Mouse (Mus musculus) neural tube, embryonic 10.5 days (tissue): ENCODE data around the gene Gm11146.

Source experiments
- DNase-seq: peaks from one replicate; pipeline ENCODE4 v3.0.0-alpha.2; 2017; ENCODE audit warnings: low spot score; ENCODE audit errors: extremely low spot score

Gm11146 gene

DNA sequence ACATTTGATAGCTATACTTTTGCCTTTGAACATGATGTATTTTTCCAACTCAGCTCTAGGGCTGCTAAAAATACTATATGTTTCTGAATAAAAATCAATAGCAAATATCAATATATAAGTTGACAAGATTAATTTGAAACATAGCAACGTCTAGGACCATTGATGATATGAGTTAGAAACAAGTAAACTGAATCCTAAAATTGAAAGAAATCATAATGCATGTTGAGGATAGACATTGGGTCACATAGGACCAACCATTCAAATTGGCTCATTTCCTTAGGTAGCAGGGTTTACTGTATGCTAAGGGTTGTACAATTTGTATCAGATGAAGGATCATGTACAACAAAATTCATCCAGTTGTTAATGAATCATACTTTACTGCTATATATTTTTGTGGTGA, at the start of gene Gm11146:
TSS of gene Gm11146 (minus strand) at position 101 of the 400 bp plus-strand sequence.
- DNase-seq = no peak

DNA sequence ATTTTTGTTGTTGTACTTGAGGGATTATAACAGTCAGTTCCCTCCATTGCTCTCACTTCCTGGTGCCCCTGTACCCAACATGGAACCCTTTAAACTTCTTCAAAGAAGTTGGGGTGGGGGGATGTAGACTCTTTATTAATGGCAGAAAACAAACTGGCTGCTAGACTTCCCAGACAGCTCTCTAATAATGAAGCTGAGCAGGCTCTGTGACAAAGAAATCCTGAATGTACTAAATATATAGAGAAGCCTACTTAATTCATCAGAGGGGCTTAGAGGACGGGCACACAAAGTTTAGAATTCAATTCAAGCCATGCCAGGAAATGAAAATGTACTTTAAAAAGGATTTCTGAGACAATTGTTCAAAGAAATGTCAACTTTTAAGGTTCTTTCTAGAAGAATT, 48.7 kb upstream of the Gm11146 start:
- no peak for DNase-seq

DNA sequence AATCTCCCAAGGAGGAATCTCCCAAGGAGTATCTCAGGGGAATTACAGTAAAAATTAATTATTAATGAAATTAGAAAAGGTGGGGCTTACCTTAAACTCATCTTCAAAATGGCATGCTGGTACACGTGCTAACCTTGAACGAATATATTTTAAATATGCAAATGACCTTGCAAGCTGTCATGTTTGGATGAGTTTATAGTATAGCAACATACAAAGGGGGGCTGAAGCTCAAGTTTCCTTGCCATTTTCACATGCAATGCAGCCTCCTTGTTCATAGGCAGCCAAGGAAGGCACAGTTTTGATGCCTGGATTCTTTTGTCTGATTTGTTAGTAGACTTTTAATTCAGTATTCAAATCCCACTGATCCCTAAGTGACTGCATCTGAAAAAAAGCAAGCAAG, 47.1 kb upstream of the Gm11146 start:
- no peak for DNase-seq

DNA sequence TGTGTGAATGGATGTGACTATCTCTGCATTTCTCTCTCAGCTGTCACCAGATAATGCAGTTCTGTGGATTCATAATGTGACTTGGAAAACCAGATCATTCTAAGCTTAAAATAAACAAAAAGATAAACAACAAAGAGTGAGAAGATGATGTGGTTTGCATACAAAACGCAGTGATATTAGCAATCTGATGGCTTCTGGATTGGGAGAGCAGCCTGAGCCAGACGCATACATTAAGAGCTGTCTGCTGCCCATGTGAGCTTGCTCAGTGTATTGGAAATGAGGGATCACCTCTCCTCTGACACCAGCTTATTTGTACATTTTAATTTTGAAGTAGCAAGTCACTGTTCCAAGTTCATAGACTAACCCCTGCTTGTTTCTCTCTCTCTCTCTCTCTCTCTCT, 46.3 kb upstream of the Gm11146 start:
- DNase-seq = no peak

DNA sequence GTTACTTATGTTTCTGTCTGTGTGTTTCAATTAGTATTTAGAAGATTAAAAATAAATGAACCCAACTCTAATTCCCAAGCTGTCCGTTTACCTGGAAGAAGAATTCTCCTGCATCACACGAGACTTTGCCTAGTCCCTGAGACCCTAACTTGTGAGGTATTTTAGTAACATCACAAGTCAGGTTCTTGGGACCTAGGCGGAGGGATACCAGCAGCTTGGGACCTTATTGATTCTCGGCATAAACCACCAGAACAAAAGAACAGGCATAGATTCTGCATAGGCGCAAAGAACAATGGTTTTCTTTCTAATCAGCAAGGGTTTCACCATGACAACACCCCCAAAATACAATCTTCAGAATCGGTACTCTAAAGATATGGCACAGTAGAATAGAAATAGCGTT, 44.3 kb upstream of the Gm11146 start:
- no peak for DNase-seq

DNA sequence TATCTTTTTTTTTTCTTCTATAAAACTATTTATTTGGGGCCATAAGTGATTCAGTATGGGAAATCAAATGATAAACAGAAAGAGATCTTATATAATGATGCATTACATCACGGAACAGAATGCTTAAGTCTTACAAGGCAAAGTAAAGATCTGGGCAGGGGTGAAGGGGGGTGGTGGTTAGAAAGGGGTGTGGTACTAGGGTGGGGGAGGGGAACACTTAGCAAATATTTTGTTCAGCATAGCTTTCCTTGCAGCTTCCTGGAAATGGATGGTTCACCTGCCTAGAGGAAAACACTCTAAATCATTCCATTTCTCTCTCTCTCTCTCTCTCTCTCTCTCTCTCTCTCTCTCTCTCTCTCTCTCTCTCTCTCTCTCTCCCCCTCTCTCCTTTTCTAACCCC, 43.1 kb upstream of the Gm11146 start:
- DNase-seq = no peak

DNA sequence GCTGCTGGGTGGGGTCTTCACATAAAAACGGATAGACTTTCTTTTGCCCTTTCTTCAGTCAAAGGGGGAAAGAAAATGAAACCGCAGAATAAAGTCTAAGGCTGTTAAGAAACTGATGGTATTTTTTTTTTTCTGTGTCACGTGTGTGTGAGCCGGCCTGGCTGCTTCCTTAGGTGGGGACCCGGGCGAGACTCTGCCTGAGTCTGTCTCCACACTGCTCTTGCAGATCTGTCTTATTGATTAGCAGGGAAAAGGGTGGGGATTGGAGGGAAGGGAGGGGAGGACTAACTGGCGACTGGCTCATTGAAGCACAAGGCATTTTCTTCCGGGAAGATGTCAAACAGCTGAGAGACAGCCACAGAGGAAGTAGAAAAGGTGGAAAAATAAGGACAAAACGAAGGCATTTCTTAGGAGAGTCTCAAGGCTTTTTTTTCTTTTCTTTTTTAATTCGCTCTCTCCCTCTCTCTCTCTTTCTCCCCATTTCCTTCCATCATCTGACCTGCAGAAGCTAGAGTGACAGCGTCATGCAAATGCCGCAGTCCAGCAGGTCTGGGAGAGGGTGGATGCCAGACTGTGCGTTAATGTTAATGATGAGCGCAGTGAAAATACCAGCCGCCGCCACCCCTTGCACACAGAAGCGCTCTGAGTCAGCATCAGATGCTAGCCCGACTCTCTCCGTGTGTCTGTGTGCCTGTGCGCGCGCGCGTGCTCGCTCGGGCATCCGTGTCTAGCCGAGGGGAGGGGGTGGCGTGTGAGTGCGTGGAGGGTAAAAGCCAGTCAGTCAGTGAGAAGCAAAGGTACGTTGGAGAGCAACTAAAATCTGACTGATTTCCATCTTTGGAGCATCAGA, 42.2 kb upstream of the Gm11146 start:
- DNase-seq = peak; percentile 51

DNA sequence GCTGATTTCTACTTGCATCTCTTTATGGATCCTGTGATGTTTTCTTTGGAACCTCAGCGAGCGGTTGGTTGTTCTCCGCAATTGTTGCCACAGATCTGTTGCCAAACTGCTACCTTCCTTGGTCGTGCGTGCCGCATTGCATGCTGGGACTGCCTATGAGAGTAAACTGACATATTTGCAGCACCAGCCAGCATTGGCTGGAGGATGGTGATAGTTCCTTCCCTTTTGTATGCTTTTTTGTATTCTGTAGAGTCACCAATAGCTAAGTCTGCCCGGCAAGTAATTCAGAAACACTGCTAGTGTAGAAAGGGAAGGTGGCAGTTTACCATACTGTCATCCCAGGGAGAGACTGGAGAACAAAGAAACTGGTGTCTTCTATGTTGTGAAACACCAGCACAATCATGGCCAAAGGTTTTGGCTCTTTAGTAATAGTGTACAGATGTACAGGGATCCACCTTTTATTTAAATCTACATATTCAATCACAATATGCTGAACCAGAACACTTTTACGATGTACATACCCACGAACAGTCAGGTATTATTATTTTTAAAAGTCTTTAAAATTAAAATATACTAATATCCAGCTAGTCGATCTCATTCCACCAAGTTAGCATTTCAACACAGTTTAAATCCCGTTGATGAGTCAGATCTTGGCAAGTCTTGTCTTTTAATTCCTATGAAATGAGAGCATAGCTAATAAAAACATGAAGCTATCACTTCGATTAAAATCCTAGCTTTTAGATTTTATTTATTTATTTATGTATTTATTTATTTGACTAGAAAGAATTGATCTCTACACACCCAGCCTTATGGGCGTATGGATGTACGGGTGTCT, 41.4 kb upstream of the Gm11146 start:
- no peak for DNase-seq

DNA sequence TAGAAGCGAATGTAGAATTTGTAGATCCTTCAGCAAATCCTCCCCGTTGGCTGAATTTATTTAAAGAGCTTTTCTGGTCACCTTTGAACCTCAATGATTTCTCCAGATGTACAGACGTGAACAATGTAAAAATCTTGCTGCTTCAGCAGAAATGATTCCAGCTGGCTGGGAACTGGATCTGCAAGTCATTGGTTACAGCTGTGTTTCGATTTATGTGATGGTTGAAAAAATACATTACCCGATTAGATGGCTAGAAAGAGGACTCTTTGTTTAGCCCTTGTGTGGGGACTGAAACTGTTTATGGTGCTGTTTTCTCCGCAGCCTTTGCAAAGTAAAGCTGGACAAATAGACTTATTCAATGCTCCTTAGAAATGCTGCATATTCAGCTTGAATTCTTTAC, 34.6 kb upstream of the Gm11146 start:
- peak; percentile 30 for DNase-seq

DNA sequence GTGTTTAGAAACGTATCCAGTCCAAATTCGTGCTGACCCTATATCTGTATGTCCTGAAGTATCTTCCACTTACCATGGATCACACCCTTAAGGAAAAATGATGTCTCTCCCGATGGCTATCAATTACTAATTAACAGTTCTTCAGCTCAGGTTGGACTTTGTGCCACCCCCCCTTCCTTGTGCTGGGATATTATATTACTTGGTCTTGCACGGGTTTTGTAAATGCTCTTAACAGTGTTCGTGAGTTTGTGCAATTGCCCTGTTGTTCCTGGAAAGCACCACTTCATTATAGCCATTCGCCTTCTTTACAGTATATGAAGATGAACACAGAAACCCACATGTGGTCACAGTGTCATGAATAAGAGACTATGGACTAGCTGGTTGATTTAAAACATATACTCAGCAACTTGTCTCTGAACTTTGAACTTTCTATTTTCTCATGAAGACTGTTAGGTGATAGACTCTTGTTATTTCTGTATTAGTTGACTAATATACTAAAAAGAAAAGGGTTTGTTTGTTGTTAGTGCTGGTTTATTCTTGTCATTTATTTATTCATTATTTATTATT, 30.5 kb upstream of the Gm11146 start:
- no peak for DNase-seq

DNA sequence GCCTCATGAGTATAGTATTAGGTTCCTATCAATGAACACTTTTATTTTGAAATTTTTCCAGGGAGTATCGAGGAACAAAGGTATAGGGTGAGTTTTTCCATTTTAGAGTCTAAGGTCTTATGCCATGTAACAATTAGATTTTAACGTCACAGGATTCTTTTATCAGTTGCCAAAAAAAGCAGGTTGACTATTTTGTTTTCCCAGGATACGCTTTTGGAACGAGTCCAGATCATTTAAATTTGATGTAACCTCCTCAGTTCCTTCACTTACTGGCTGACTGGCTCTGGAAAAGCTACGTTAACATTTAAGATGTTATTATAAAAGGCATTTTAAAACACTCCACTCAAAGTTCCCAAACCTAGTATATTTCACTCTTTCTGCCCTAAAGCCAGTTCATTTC, 20.8 kb upstream of the Gm11146 start:
- DNase-seq = no peak

DNA sequence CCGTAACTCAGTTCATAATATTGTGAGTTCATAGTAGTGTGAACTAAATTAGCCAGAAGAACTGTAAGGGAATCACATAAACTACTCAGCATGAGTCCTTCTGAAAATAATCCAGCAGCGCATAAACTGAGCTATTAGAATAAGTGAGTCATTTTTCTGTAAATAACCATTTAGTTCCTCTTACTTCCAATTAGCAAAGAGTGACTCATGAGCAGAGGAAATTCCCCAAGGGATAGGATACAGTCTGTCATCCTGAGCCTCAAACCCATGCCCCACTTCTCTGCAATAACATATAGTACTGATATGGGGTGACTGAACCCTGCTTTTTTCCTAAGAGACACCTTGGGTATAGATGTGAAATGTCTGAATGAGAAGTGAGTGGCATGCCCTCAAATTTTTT, 687 bp upstream of the Gm11146 start:
- no peak for DNase-seq

DNA sequence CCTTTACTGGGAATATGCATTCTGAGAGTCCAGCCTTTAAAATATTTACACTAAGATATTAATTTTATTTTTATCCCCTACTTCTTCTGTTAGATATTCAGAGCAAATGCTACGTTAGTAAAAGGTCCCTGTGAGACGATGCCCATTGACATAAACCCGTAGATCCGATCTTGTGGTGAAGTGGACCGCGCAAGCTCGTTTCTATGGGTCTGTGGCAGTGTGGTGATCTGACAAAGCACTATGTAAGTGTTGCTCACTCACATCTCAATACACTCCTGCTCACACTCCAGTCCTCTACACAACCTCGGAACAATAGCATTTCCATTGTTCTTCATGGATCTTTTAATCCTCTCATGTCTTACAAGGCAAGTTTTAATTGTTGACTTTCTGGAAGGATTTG, 3.1 kb downstream of the Gm11146 start:
- DNase-seq = no peak

DNA sequence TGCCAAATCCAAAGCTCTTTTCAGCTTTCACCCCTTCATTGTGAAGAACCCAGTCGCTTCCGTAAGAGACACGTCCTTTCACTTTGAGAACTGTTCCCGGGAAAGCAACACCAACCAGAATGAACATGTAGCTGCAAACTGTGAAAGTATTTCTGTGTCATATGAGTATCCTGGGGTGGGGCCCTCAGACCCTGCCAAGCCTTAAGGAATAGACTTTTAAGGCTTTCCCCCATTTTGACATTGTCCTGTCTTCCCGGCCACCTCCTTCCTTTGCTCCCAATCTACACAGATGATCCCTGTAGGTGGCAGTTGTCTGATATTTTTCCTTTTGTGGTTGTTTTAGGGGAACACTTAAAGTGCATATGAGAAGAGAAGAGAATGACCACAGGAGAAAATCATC, 5.3 kb downstream of the Gm11146 start:
- no peak for DNase-seq

DNA sequence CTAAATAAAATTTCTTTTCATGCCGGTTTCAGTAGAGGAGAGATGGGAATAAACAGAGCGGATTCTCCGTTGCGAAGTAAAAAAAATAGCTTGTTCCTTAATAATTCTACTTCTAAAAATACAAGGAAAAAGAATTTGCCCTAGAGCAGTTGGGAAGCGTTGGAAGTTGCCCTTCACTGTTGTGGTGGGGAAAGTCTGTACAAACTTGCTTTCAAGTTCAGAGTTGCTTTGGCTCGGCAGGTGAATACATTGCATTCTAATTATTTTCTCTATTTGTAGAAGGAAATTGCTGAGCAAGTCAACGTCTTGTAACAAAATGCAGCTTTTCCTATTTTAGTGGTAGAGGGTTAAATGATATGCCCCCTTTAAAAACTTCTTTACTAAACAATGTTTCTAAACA, 6.2 kb downstream of the Gm11146 start:
- no peak for DNase-seq

DNA sequence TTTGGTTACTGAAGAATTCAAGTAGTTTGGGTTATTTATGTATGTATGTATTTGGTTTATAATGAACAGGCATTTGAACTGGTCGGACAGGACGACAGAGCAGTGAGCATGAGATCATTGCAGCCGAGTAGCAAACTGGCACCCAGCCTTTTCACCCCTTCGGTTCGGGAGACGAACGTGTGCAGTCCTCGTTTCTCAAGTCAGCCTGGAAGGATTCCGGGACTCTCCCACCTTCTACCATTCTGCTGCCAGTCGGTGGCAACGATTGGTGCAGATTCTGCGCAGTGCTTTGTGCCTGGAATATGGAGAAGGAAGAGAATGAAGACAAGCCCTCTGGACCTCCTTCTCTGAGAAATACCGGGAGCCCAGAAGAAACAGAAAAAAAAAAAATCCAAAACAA, 7.3 kb downstream of the Gm11146 start:
- DNase-seq = no peak

DNA sequence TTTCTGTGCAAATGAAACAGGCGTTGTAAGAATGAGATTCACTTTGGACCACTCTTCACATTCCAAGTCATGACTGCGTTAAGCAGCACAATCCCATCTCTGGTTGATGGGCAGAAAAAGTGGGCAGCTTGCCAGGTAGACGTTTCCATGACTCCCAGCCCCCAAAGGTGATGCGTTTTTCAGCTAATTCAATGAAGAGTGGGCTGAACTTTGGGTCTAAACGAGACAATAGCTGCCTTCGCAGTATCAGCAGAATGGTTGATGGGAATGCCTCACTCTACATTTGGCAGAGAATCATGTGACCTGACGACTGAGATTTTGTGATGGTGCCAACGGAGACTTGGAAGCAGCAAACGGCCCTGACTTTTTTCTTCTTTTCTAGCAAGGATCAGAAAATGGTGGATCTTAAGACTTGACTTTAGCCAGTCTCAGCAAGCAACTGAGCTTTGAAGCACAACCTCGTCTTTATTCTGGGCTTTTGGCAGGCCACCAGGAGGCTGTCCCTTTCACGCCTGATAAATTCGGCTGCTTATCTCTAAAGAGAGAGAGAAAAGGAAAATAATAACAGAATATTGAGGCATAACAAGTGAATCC, 8.0 kb downstream of the Gm11146 start:
- DNase-seq = no peak

DNA sequence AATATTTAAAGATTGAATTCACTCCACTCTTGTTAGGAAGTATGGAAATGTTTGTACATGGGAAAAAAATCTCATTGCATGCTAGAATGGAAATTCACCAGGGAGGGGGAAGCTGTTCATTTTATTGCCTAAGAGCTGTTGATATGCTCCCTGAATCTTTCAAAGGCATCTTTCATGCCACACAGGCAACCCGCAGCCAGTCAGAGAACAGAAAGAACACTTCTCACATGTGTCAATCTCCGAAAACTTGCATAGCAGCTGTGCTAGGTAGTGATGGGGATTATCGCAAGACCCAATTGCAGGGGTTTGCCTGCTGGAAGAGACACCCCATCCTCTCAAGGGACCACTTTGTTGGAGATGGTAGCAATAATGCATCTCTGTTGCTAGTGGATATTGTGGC, 8.9 kb downstream of the Gm11146 start:
- no peak for DNase-seq

DNA sequence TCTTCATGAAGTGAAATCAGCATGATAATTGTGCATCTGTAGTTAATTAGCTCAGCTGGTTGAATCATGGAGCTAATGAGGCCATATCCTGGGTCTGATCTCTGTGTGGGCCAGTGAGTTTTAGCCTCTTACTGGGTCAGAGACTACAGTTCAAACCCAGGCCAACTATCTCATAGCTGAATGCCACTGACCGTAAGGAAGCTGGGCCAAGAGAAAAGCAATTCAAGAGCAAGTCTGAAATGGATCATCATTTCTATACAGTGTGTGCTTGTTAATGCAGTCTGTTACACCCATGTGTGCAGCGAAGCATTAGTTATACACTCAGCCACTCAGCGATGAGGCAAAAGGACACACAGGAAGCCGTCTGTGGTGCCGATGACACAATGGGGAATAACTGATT, 28.9 kb downstream of the Gm11146 start:
- no peak for DNase-seq

DNA sequence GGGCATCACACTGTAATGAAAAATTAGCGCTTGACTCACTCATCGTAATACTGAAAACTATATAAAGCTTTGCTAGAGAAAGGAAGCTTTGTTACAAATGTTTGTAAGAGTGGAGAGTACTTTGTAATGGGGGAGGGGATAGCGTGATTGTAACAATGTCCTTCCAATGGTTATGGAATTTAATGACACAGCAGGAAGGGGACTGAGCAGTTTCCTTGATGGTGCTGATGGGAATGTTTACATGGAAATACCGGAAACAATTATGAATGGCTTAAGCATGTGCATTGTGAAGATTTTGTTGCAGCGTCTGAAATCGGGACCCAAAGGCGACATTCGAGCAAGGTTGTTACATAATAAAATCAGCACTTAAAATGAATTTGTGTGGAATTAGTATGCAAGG, 32.4 kb downstream of the Gm11146 start:
- no peak for DNase-seq

DNA sequence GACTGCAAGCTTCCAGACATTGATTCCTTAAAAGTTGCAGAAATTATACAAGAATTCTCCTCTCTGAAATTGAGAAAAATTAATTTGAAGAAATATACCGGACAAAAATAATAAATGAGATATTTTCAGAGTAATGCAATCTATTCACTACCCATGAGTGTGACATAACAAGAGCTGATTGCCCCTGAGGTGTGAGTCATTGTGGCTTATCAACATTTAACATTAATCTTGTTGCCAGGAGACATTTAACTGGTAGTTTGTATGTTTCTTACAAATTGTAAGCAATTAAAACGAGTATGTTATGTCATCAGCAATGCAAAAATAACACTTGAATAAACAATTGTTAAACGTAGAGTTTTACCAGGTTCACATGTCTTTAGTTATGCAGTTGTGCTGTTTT, 33.5 kb downstream of the Gm11146 start:
- no peak for DNase-seq

DNA sequence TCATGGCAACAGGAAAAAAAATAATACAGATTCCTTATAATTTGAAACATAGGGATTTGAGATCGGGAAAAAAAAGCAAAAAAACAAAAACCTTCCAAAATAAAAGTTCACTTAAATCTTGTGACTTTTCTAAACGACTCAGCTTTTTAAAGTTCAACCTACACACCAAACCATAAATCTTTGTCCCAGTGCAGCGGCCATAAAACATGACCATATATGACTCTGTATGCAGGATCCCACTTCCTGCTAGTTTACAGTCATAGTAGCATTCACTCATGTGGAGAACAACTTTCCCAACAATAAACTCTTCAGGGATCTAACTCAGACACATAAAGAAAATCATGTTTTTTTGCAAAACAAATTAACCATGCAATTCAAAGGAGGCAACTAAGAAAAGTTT, 39.0 kb downstream of the Gm11146 start:
- DNase-seq = no peak
